Mouse (Mus musculus) heart, embryonic 14.5 days (tissue): Measurements from ENCODE around the gene Rgs19. TPM values are rescaled to one million over a fixed set of nuclear protein-coding genes. Genes with fewer than 3 reads are reported as not detected.

ENCODE experiments used
- ATAC-seq: fragments of 200-750 bp; cut with Nextera tagmentation; 2 replicates; pipeline ENCODE4 v1.8.0; 2017; ENCODE audit warnings: low read depth, moderate TSS enrichment; ENCODE audit not compliant: insufficient number of reproducible peaks, insufficient read depth, low FRiP score
- H3K27ac ChIP-seq, 2 experiments: fragments of 200-500 bp in 1 of 2; fragments of 300-500 bp in 1 of 2; sonication (generic) in 1 of 2; replicated peaks in 1 of 2; 2 replicates each; pipeline ENCODE4 v1.5.1; 2012 to 2014; ENCODE audit warnings: low read depth in 2 of 2, low read length in 2 of 2, control low read depth in 1 of 2, mild to moderate bottlenecking in 1 of 2, mixed read lengths in 1 of 2; ENCODE audit not compliant: control insufficient read depth in 1 of 2, insufficient read depth in 1 of 2
- H3K27me3 ChIP-seq: fragments of 300-500 bp; sonication (generic); 2 replicates; pipeline ENCODE4 v1.6.1; 2014; ENCODE audit warnings: mild to moderate bottlenecking, low read length, control low read depth; ENCODE audit not compliant: control insufficient read depth, insufficient read depth
- H3K36me3 ChIP-seq: fragments of 300-500 bp; sonication (generic); 2 replicates; pipeline ENCODE4 v1.6.1; 2014; ENCODE audit warnings: mild to moderate bottlenecking, control low read depth, low read length, mixed read lengths; ENCODE audit not compliant: control insufficient read depth, insufficient read depth
- H3K4me1 ChIP-seq, 2 experiments: fragments of 200-500 bp in 1 of 2; fragments of 300-500 bp in 1 of 2; sonication (generic) in 1 of 2; 2 replicates each; pipeline ENCODE4 v1.6.1; 2012 to 2014; ENCODE audit warnings: low read length in 2 of 2, control low read depth in 1 of 2, mixed read lengths in 1 of 2; ENCODE audit not compliant: control insufficient read depth in 2 of 2, insufficient read depth in 2 of 2
- H3K4me2 ChIP-seq: fragments of 300-500 bp; sonication (generic); 2 replicates; pipeline ENCODE4 v1.6.1; 2014; ENCODE audit warnings: mild to moderate bottlenecking, low read length
- H3K4me3 ChIP-seq, 2 experiments: fragments of 200-500 bp in 1 of 2; fragments of 300-500 bp in 1 of 2; sonication (generic) in 1 of 2; 2 replicates each; pipeline ENCODE4 v1.5.1; 2012 to 2014; ENCODE audit warnings: low read length in 2 of 2, mild to moderate bottlenecking in 2 of 2, control low read depth in 1 of 2, low read depth in 1 of 2, moderate library complexity in 1 of 2; ENCODE audit not compliant: control insufficient read depth in 1 of 2, insufficient read depth in 1 of 2
- H3K9ac ChIP-seq: fragments of 300-500 bp; sonication (generic); 2 replicates; pipeline ENCODE4 v1.6.1; 2014; ENCODE audit warnings: mild to moderate bottlenecking, low read length
- H3K9me3 ChIP-seq: fragments of 300-500 bp; sonication (generic); 2 replicates; pipeline ENCODE4 v1.6.1; 2016; ENCODE audit warnings: low read length, control low read depth; ENCODE audit not compliant: control insufficient read depth
- WGBS: fragments of 180-500 bp; shearing (Covaris S2); extraction: QIAGEN DNeasy Blood & Tissue Kit; methylation state at CpG from one replicate; pipeline ENCODE4 v1.1.7; 2014; 5-methylcytosine and 5-hydroxymethylcytosine counted together
- polyA plus RNA-seq: library from polyadenylated mRNA; unstranded; fragments of >200 nt; fragmentation: Nextera tagmentation; extraction: Ambion mirVana; gene quantifications from 2 replicates; pipeline ENCODE4 v1.2.1, GENCODE M21; 2014

Gene Rgs19
- polyA plus RNA-seq, 1 experiment from 2014 or later, result 42.8 TPM

- H3K27ac ChIP-seq, result no peak overlapping the region
- H3K27me3 ChIP-seq, result no peaks in the 10 kb centered on the region
- no peak overlapping the region for H3K4me2 ChIP-seq
- no peaks in the 10 kb centered on the region for H3K4me1 ChIP-seq
- no peak for ATAC-seq
- peaks cover 100% of the 10 kb centered on the region for H3K36me3 ChIP-seq
- no peak overlapping the region for H3K9ac ChIP-seq
- 92% methylated on average over 2 of the region's 2 CpGs for WGBS
- no peaks in the 10 kb centered on the region for H3K9me3 ChIP-seq
- no peak overlapping the region for H3K4me3 ChIP-seq
Measured at GRCm38 (mm10) chr2:181644361-181644760, 49.4 kb downstream of the Rgs19 start.

Other genes starting within 250 kb of the Rgs19 start
- gene Zbtb46, start 234.6 kb downstream of the Rgs19 start, polyA plus RNA-seq, result 8.8 and 10.6 TPM in 2 replicates
- gene Abhd16b, start 200.8 kb downstream of the Rgs19 start, polyA plus RNA-seq, result 0.18 and 0.19 TPM in 2 replicates
- 128 and 139 TPM in 2 replicates for gene Tpd52l2, start 196.8 kb downstream of the Rgs19 start, polyA plus RNA-seq
- 69.8 and 81.3 TPM in 2 replicates for gene Dnajc5, start 173.5 kb downstream of the Rgs19 start, polyA plus RNA-seq
- gene Uckl1, start 109.1 kb downstream of the Rgs19 start, polyA plus RNA-seq, result 72.1 and 72.2 TPM in 2 replicates
- gene Prpf6, start 102.1 kb downstream of the Rgs19 start, polyA plus RNA-seq, result 41.1 and 43.0 TPM in 2 replicates
- gene Zfp512b, start 101.2 kb downstream of the Rgs19 start, polyA plus RNA-seq, result 29.3 and 32.0 TPM in 2 replicates
- 13.3 and 14.0 TPM in 2 replicates for gene Samd10, start 94.8 kb downstream of the Rgs19 start, polyA plus RNA-seq
- gene Gm29797, start 36.9 kb downstream of the Rgs19 start, polyA plus RNA-seq, result not detected in 2 replicates
- 44.1 and 49.2 TPM in 2 replicates for gene Sox18, start 22.3 kb downstream of the Rgs19 start, polyA plus RNA-seq
- 20.5 and 21.8 TPM in 2 replicates for gene Tcea2, start 13.7 kb downstream of the Rgs19 start, polyA plus RNA-seq
- gene Lkaaear1, start 4.5 kb upstream of the Rgs19 start, polyA plus RNA-seq, result not detected in 2 replicates
- gene Oprl1, start 21.0 kb upstream of the Rgs19 start, polyA plus RNA-seq, result 3.1 and 4.1 TPM in 2 replicates
- 0.74 TPM in 1 of 2 replicates, not detected in the other for gene Myt1, start 69.4 kb upstream of the Rgs19 start, polyA plus RNA-seq
- 29.2 and 32.1 TPM in 2 replicates for gene Pcmtd2, start 143.9 kb upstream of the Rgs19 start, polyA plus RNA-seq
- gene Polr3k, start 170.4 kb upstream of the Rgs19 start, polyA plus RNA-seq, result 44.9 and 47.7 TPM in 2 replicates